Mouse (Mus musculus): ENCODE data around the gene Arhgef26. TPM values are rescaled to one million over a fixed set of nuclear protein-coding genes. Genes with fewer than 3 reads are reported as not detected.

The Arhgef26 gene
- polyA plus RNA-seq, 1 experiment from 2014 or later: 14.1 TPM

GRCm38 (mm10) chr3:62417458-62417857, 79.3 kb downstream of the Arhgef26 start:
- Histone ChIP-seq H3K27me3 (no peaks in the 10 kb centered on the region), H3K27ac (no peak overlapping the region), H3K4me1 (peaks cover 13% of the 10 kb centered on the region; the same call in 1 of the 2 replicates), H3K4me3 (replicated peaks) (no peak overlapping the region), H3K9me3 (replicated peaks) (no peaks in the 10 kb centered on the region), H3K4me2 (no peak overlapping the region), H3K36me3 (0 out of 2 replicates have a peak, but pooled peaks cover 6% of the 10 kb centered on the region), H3K9ac (no peak overlapping the region)
- 52% methylated on average over 6 of the region's 6 CpGs for WGBS
- no peak for ATAC-seq (replicated peaks; ENCODE audit: low FRiP score)

GRCm38 (mm10) chr3:62418387-62419138, 80.4 kb downstream of the Arhgef26 start:
- Histone ChIP-seq H3K36me3 (peaks cover 10% of the 10 kb centered on the region; the same call in 1 of the 2 replicates), H3K4me3 (replicated peaks) (no peak overlapping the region), H3K4me2 (no peak overlapping the region), H3K27ac (no peak overlapping the region), H3K4me1 (peaks cover 13% of the 10 kb centered on the region; the same call in 1 of the 2 replicates), H3K9ac (no peak overlapping the region), H3K9me3 (replicated peaks) (no peaks in the 10 kb centered on the region), H3K27me3 (no peaks in the 10 kb centered on the region)
- no peak for ATAC-seq (replicated peaks; ENCODE audit: low FRiP score)
- WGBS: 94% methylated on average over 6 of the region's 6 CpGs

- 58% methylated on average over 4 of the region's 4 CpGs for WGBS
- Histone ChIP-seq H3K9ac (no peak overlapping the region), H3K36me3 (no peaks in the 10 kb centered on the region), H3K9me3 (replicated peaks) (no peaks in the 10 kb centered on the region), H3K4me1 (no peaks in the 10 kb centered on the region), H3K4me2 (no peak overlapping the region), H3K4me3 (replicated peaks) (no peak overlapping the region), H3K27ac (no peak overlapping the region), H3K27me3 (no peaks in the 10 kb centered on the region)
- ATAC-seq (replicated peaks; ENCODE audit: low FRiP score): no peak
These were observed 95.5 kb downstream of the Arhgef26 start for GRCm38 (mm10) chr3:62433675-62434074.

GRCm38 (mm10) chr3:62435923-62436322, 97.8 kb downstream of the Arhgef26 start:
- Histone ChIP-seq H3K4me3 (replicated peaks) (no peak overlapping the region), H3K27ac (no peak overlapping the region), H3K9ac (no peak overlapping the region), H3K27me3 (no peaks in the 10 kb centered on the region), H3K4me2 (no peak overlapping the region), H3K36me3 (no peaks in the 10 kb centered on the region), H3K9me3 (replicated peaks) (no peaks in the 10 kb centered on the region), H3K4me1 (peaks cover 5% of the 10 kb centered on the region; the same call in 1 of the 2 replicates)
- ATAC-seq (replicated peaks; ENCODE audit: low FRiP score): no peak

GRCm38 (mm10) chr3:62440431-62440969, 102.4 kb downstream of the Arhgef26 start:
- Histone ChIP-seq H3K4me3 (replicated peaks) (no peak overlapping the region), H3K27ac (peak overlapping the region; percentile 51; the same call in 1 of the 2 replicates), H3K4me2 (no peak overlapping the region), H3K9me3 (replicated peaks) (no peaks in the 10 kb centered on the region), H3K9ac (no peak overlapping the region), H3K4me1 (peaks cover 5% of the 10 kb centered on the region; the same call in 1 of the 2 replicates), H3K27me3 (no peaks in the 10 kb centered on the region), H3K36me3 (no peaks in the 10 kb centered on the region)
- 38% methylated on average over 5 of the region's 5 CpGs for WGBS
- peak; percentile 89 for ATAC-seq (replicated peaks; ENCODE audit: low FRiP score)

- peaks cover 7% of the 10 kb centered on the region; the same call in 1 of the 2 replicates for H3K36me3 ChIP-seq
- H3K4me2 ChIP-seq: no peak overlapping the region
- peak overlapping the region; percentile 9; the same call in 1 of the 2 replicates for H3K27ac ChIP-seq
- no peak for ATAC-seq (replicated peaks; ENCODE audit: low FRiP score)
- H3K27me3 ChIP-seq: no peaks in the 10 kb centered on the region
- no peak overlapping the region for H3K9ac ChIP-seq
- WGBS: 74% methylated on average over 12 of the region's 12 CpGs
- no peaks in the 10 kb centered on the region for H3K9me3 ChIP-seq (replicated peaks)
- no peak overlapping the region for H3K4me3 ChIP-seq (replicated peaks)
- H3K4me1 ChIP-seq: peaks cover 5% of the 10 kb centered on the region; the same call in 1 of the 2 replicates
These were observed 105.5 kb downstream of the Arhgef26 start for GRCm38 (mm10) chr3:62443582-62444194.

- Histone ChIP-seq H3K4me1 (no peaks in the 10 kb centered on the region), H3K4me2 (no peak overlapping the region), H3K9me3 (replicated peaks) (no peaks in the 10 kb centered on the region), H3K9ac (no peak overlapping the region), H3K27me3 (no peaks in the 10 kb centered on the region), H3K27ac (no peak overlapping the region), H3K4me3 (replicated peaks) (no peak overlapping the region), H3K36me3 (peaks cover 16% of the 10 kb centered on the region; the same call in 1 of the 2 replicates)
- ATAC-seq (replicated peaks; ENCODE audit: low FRiP score): no peak
- 64% methylated on average over 7 of the region's 7 CpGs for WGBS
These were observed 108.1 kb downstream of the Arhgef26 start for GRCm38 (mm10) chr3:62446271-62446670.

GRCm38 (mm10) chr3:62447151-62447550, 109.0 kb downstream of the Arhgef26 start:
- no peaks in the 10 kb centered on the region for H3K9me3 ChIP-seq (replicated peaks)
- no peaks in the 10 kb centered on the region for H3K4me1 ChIP-seq
- no peak for ATAC-seq (replicated peaks; ENCODE audit: low FRiP score)
- no peak overlapping the region for H3K4me3 ChIP-seq (replicated peaks)
- peaks cover 18% of the 10 kb centered on the region for H3K36me3 ChIP-seq
- H3K4me2 ChIP-seq: no peak overlapping the region
- WGBS: 62% methylated on average over 8 of the region's 8 CpGs
- H3K9ac ChIP-seq: no peak overlapping the region
- H3K27ac ChIP-seq: no peak overlapping the region
- no peaks in the 10 kb centered on the region for H3K27me3 ChIP-seq

GRCm38 (mm10) chr3:62449871-62450496, 111.8 kb downstream of the Arhgef26 start:
- H3K4me3 ChIP-seq (replicated peaks): no peak overlapping the region
- H3K9me3 ChIP-seq (replicated peaks): no peaks in the 10 kb centered on the region
- 96% methylated on average over 4 of the region's 4 CpGs for WGBS
- peaks cover 19% of the 10 kb centered on the region for H3K36me3 ChIP-seq
- no peak overlapping the region for H3K4me2 ChIP-seq
- no peak overlapping the region for H3K9ac ChIP-seq
- H3K27me3 ChIP-seq: no peaks in the 10 kb centered on the region
- no peaks in the 10 kb centered on the region for H3K4me1 ChIP-seq
- H3K27ac ChIP-seq: no peak overlapping the region
- ATAC-seq (replicated peaks; ENCODE audit: low FRiP score): no peak

- H3K4me3 ChIP-seq (replicated peaks): no peak overlapping the region
- no peak overlapping the region for H3K9ac ChIP-seq
- peaks cover 19% of the 10 kb centered on the region for H3K36me3 ChIP-seq
- H3K4me2 ChIP-seq: no peak overlapping the region
- no peaks in the 10 kb centered on the region for H3K9me3 ChIP-seq (replicated peaks)
- 68% methylated on average over 4 of the region's 4 CpGs for WGBS
- no peak overlapping the region for H3K27ac ChIP-seq
- no peaks in the 10 kb centered on the region for H3K27me3 ChIP-seq
- no peaks in the 10 kb centered on the region for H3K4me1 ChIP-seq
- no peak for ATAC-seq (replicated peaks; ENCODE audit: low FRiP score)
These were observed 114.8 kb downstream of the Arhgef26 start for GRCm38 (mm10) chr3:62452961-62453360.

GRCm38 (mm10) chr3:62454096-62454495, 116.0 kb downstream of the Arhgef26 start:
- peaks cover 14% of the 10 kb centered on the region for H3K36me3 ChIP-seq
- no peaks in the 10 kb centered on the region for H3K4me1 ChIP-seq
- H3K4me3 ChIP-seq (replicated peaks): no peak overlapping the region
- 45% methylated on average over 3 of the region's 3 CpGs for WGBS
- H3K27me3 ChIP-seq: no peaks in the 10 kb centered on the region
- no peak for ATAC-seq (replicated peaks; ENCODE audit: low FRiP score)
- no peak overlapping the region for H3K9ac ChIP-seq
- H3K9me3 ChIP-seq (replicated peaks): no peaks in the 10 kb centered on the region
- peak overlapping the region; percentile 64 for H3K27ac ChIP-seq
- no peak overlapping the region for H3K4me2 ChIP-seq

- Histone ChIP-seq H3K27ac (no peak overlapping the region), H3K9ac (no peak overlapping the region), H3K4me3 (replicated peaks) (no peak overlapping the region), H3K9me3 (replicated peaks) (no peaks in the 10 kb centered on the region), H3K27me3 (no peaks in the 10 kb centered on the region), H3K4me1 (no peaks in the 10 kb centered on the region), H3K4me2 (no peak overlapping the region), H3K36me3 (peaks cover 26% of the 10 kb centered on the region)
- WGBS: 55% methylated on average over 1 of the region's 1 CpGs
- no peak for ATAC-seq (replicated peaks; ENCODE audit: low FRiP score)
These were observed 117.7 kb downstream of the Arhgef26 start for GRCm38 (mm10) chr3:62455854-62456253.
